Mouse (Mus musculus) heart, postnatal 25 days (tissue): ENCODE data around the gene Asap2. TPM values are rescaled to one million over a fixed set of nuclear protein-coding genes. Genes with fewer than 3 reads are reported as not detected.

Experiments used
- DNase-seq: peaks from one replicate; pipeline ENCODE4 v3.0.0; 2022; ENCODE audit warnings: low spot score
- intact Hi-C: fragments of 180-260 bp; cut with DNase I; formaldehyde crosslinking; loops from one replicate; pipeline ENCODE4 v1.15.1; 2025
- total RNA-seq, 2 experiments: library from RNA; stranded (reverse); gene quantifications; 2 replicates each; pipeline ENCODE4 v1.2.3; 2021

Gene Asap2
- total RNA-seq, 2 experiments from 2014 or later, result 11.8 to 12.2 TPM

GRCm38 (mm10) chr12:21201485-21202269 lies 211.4 kb downstream of the Asap2 start:
- intact Hi-C loops, result no loop called here
- DNase-seq, result no peak

GRCm38 (mm10) chr12:21204701-21205312 lies 214.5 kb downstream of the Asap2 start:
- intact Hi-C loops, result loop anchor here (5.0 kb wide), 1 partner anchor 48 kb away; no protein-coding TSS in a partner anchor

GRCm38 (mm10) chr12:21205799-21206198 lies 215.5 kb downstream of the Asap2 start:
- intact Hi-C loops, result loop anchor here (5.0 kb wide), 1 partner anchor 48 kb away; no protein-coding TSS in a partner anchor
- DNase-seq, result no peak

More at GRCm38 (mm10) chr12:21204701-21205312, 214.5 kb downstream of the Asap2 start:
- DNase-seq, result peak; percentile 20

- intact Hi-C loops, result loop anchor here (5.0 kb wide), 1 partner anchor 50 kb away; no protein-coding TSS in a partner anchor
- DNase-seq, result no peak
Measured at GRCm38 (mm10) chr12:21207422-21207821, 217.2 kb downstream of the Asap2 start.

- intact Hi-C loops, result loop anchor here (5.0 kb wide), 1 partner anchor 51 kb away; no protein-coding TSS in a partner anchor
- DNase-seq, result no peak
Measured at GRCm38 (mm10) chr12:21208172-21208795, 218.0 kb downstream of the Asap2 start.

GRCm38 (mm10) chr12:21209273-21209672 lies 219.0 kb downstream of the Asap2 start:
- no peak for DNase-seq
- intact Hi-C loops, result loop anchor here (5.0 kb wide), 1 partner anchor 52 kb away; no protein-coding TSS in a partner anchor

GRCm38 (mm10) chr12:21212876-21213275 lies 222.6 kb downstream of the Asap2 start:
- intact Hi-C loops, result no loop called here
- DNase-seq, result no peak

- no peak for DNase-seq
- intact Hi-C loops, result no loop called here
Measured at GRCm38 (mm10) chr12:21214551-21215165, 224.4 kb downstream of the Asap2 start.

GRCm38 (mm10) chr12:21217776-21218444 lies 227.7 kb downstream of the Asap2 start:
- intact Hi-C loops, result no loop called here
- DNase-seq, result no peak

- intact Hi-C loops, result no loop called here
- no peak for DNase-seq
Measured at GRCm38 (mm10) chr12:21220596-21220995, 230.3 kb downstream of the Asap2 start.

- intact Hi-C loops, result no loop called here
- no peak for DNase-seq
Measured at GRCm38 (mm10) chr12:21223923-21224322, 233.7 kb downstream of the Asap2 start.

GRCm38 (mm10) chr12:21225358-21225757 lies 235.1 kb downstream of the Asap2 start:
- intact Hi-C loops, result loop anchor here (5.0 kb wide), 1 partner anchor 148 kb away; no protein-coding TSS in a partner anchor
- DNase-seq, result no peak

GRCm38 (mm10) chr12:21226316-21226715 lies 236.1 kb downstream of the Asap2 start:
- intact Hi-C loops, result loop anchor here (5.0 kb wide), 1 partner anchor 149 kb away; no protein-coding TSS in a partner anchor
- DNase-seq, result no peak

- intact Hi-C loops, result loop anchor here (1.0 to 5.0 kb wide), 2 partner anchors 116 to 150 kb away; no protein-coding TSS in a partner anchor
- DNase-seq, result peak; percentile 71
Measured at GRCm38 (mm10) chr12:21227076-21227980, 237.1 kb downstream of the Asap2 start.

- intact Hi-C loops, result loop anchor here (2.0 to 5.0 kb wide), 2 partner anchors 36 to 151 kb away; no protein-coding TSS in a partner anchor
- DNase-seq, result no peak
Measured at GRCm38 (mm10) chr12:21228650-21229049, 238.4 kb downstream of the Asap2 start.

GRCm38 (mm10) chr12:21229076-21229918 lies 239.0 kb downstream of the Asap2 start:
- no peak for DNase-seq
- intact Hi-C loops, result loop anchor here (2.0 to 5.0 kb wide), 2 partner anchors 36 to 152 kb away; no protein-coding TSS in a partner anchor

- intact Hi-C loops, result no loop called here
- no peak for DNase-seq
Measured at GRCm38 (mm10) chr12:21233727-21234126, 243.5 kb downstream of the Asap2 start.
